Mouse (Mus musculus) central nervous system, embryonic 18 days (tissue): ENCODE measurements around the gene Gm10229. TPM values are rescaled to one million over a fixed set of nuclear protein-coding genes. Genes with fewer than 3 reads are reported as not detected.

Source experiments
- polyA plus RNA-seq: library from polyadenylated mRNA; depleted of rRNA; stranded (reverse); fragments of >200 nt; gene quantifications from 2 replicates; pipeline ENCODE4 v1.2.3, GENCODE M21; 2012; rRNA removed

Gm10229 gene
- polyA plus RNA-seq: not detected in 2 replicates

GRCm38 (mm10) chr16:89014984-89015383, at the start of gene Gm10229:
Gm10229 (plus strand) TSS chr16:89015284.

GRCm38 (mm10) chr16:89010659-89011058, 4.4 kb upstream of the Gm10229 start, which contains the start of gene Krtap22-2:
Krtap22-2 (minus strand) TSS chr16:89010759.

GRCm38 (mm10) chr16:89031399-89031798, 16.3 kb downstream of the Gm10229 start, which contains the start of gene Krtap6-1:
Krtap6-1 (plus strand) TSS chr16:89031699.

GRCm38 (mm10) chr16:89041372-89041771, 26.3 kb downstream of the Gm10229 start, which contains the start of gene Gm10228:
Gm10228 (minus strand) TSS chr16:89041472.

GRCm38 (mm10) chr16:89047783-89048182, 32.7 kb downstream of the Gm10229 start, which contains the start of gene Krtap6-5:
Krtap6-5 (minus strand) TSS chr16:89047883.

GRCm38 (mm10) chr16:89063902-89064301, 48.8 kb downstream of the Gm10229 start, which contains the start of gene 1110025L11Rik:
1110025L11Rik (minus strand) TSS chr16:89064002.

Other genes with a start within 250 kb of the Gm10229 start
- not detected in 2 replicates for gene 2310057N15Rik, start 241.1 kb upstream of the Gm10229 start, polyA plus RNA-seq
- gene Gm5965, start 237.4 kb upstream of the Gm10229 start, polyA plus RNA-seq: not detected in 2 replicates
- not detected in 2 replicates for gene Gm20741, start 203.1 kb upstream of the Gm10229 start, polyA plus RNA-seq
- not detected in 2 replicates for gene Krtap15, start 195.1 kb upstream of the Gm10229 start, polyA plus RNA-seq
- not detected in 2 replicates for gene Krtap14, start 189.1 kb upstream of the Gm10229 start, polyA plus RNA-seq
- gene Krtap19-1, start 145.9 kb upstream of the Gm10229 start, polyA plus RNA-seq: not detected in 2 replicates
- not detected in 2 replicates for gene Krtap19-2, start 141.0 kb upstream of the Gm10229 start, polyA plus RNA-seq
- gene Krtap19-3, start 137.2 kb upstream of the Gm10229 start, polyA plus RNA-seq: not detected in 2 replicates
- gene Krtap19-4, start 130.2 kb upstream of the Gm10229 start, polyA plus RNA-seq: not detected in 2 replicates
- gene Krtap19-5, start 118.8 kb upstream of the Gm10229 start, polyA plus RNA-seq: not detected in 2 replicates
- not detected in 2 replicates for gene Krtap19-9b, start 83.0 kb upstream of the Gm10229 start, polyA plus RNA-seq
- gene Krtap16-3, start 52.4 kb upstream of the Gm10229 start, polyA plus RNA-seq: not detected in 2 replicates
- gene Krtap22-2, start 4.5 kb upstream of the Gm10229 start, polyA plus RNA-seq: not detected in 2 replicates
- not detected in 2 replicates for gene Krtap6-1, start 16.4 kb downstream of the Gm10229 start, polyA plus RNA-seq
- not detected in 2 replicates for gene Gm10228, start 26.2 kb downstream of the Gm10229 start, polyA plus RNA-seq
- gene Krtap6-5, start 32.6 kb downstream of the Gm10229 start, polyA plus RNA-seq: not detected in 2 replicates
- not detected in 2 replicates for gene 1110025L11Rik, start 48.7 kb downstream of the Gm10229 start, polyA plus RNA-seq
- not detected in 2 replicates for gene Krtap6-3, start 68.7 kb downstream of the Gm10229 start, polyA plus RNA-seq
- gene Gm6358, start 125.6 kb downstream of the Gm10229 start, polyA plus RNA-seq: not detected in 2 replicates
- gene Gm10061, start 135.8 kb downstream of the Gm10229 start, polyA plus RNA-seq: not detected in 2 replicates
- not detected in 2 replicates for gene Gm9789, start 142.7 kb downstream of the Gm10229 start, polyA plus RNA-seq
- not detected in 2 replicates for gene Gm7735, start 154.2 kb downstream of the Gm10229 start, polyA plus RNA-seq
- not detected in 2 replicates for gene 1110057P08Rik, start 159.5 kb downstream of the Gm10229 start, polyA plus RNA-seq
- not detected in 2 replicates for gene Krtap20-2, start 190.6 kb downstream of the Gm10229 start, polyA plus RNA-seq